Mouse (Mus musculus): Measurements from ENCODE around the gene St6galnac3.
A peak's percentile ranks its signal among the peaks of the same experiment; 100 is the strongest.
"Not testable (repeated sequence)": the region's sequence is repeated elsewhere in the genome, so short reads cannot be mapped to it uniquely, and the experiment has no call there.

The St6galnac3 gene

DNA sequence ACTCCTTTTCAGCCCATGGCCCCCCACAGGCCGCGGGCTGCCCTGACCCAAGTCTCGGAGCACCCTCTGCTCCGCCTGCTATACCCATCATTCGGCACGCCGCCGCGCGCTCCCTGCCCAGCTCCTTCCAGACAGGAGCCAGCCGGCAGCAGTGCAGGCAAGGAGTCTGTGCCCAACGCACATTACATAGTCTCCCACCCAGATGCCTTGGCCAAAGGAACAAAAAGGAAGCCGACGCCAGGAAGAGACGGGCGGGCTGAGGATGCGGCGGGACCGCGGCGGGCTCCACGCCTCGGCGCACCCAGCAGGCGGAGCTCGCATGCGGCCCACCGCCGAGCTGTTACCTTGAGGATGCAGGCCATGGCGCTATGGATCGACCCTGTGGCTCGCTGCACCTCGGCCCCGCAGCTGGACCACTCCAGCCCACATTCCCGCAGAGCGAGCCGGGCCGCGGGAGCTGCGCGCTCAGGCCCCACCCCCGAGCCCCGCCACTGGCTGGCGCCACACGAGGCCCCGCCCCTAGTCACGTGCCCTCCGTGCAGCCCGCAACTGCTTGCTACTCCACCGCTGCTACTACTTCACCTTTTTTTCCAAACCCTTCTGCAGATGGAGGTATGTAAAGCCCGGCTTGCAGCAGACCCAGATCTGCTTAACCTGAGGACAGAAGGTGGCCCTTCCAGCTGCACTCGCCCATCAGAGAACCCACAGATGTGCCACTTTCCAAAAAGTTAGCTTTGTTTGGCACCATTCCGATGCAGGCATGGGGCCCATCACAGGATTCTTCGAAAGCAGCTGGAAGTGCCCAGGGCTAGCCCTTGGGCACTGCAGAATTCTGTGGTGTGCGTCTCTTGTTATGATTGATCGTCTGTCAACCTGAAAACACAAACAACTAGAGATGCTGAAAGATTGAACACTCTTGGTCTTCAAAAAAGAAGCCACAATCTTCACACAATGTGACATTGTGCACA, at the start of gene St6galnac3:
TSS of gene St6galnac3 (minus strand) at position 474 of the 968 bp plus-strand sequence.
- peak in 1 of 2 experiments; percentile 37 for DNase-seq (ENCODE audit: low read depth in 1 of 2, low spot score in 2 of 2)

DNA sequence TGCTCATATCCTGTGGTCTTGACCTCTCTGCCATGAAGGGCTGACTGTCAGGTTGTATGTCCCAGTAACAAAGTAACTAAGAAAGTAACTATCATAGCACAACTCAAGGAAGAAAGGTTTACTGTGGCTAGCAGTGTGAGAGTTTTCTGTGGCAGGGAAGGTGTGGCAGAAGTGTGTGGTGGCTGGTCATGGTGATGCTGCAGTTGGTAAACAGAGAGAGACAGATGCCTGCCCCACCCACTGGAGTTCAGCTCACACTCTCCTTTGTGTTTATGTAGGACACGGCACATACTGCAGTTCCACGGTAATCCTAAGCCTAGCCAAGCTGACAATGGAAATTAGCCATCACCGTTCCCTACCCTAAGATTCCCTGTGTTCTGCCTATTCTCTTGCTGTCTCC, 49.6 kb upstream of the St6galnac3 start:
- no peak for DNase-seq (ENCODE audit: low read depth in 1 of 2, low spot score in 2 of 2)

DNA sequence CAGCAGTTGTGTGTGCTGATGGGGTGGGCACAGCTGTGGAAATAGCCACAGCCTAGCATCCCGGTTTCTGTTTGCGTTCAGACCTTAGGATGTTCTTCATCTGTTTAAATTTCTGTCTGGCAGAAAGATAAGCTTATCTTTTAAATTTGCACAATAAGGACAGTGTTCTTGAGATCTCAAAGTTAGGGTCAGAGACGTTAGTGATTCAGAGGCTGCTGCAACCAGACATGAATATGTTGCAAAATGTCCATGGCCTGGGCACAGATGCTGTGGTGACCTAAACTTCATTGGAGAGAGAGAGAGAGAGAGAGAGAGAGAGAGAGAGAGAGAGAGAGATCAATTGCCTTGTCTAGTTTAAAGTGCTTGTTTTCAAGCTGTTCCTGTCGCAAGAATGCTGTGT, 46.5 kb upstream of the St6galnac3 start:
- DNase-seq (ENCODE audit: low read depth in 1 of 2, low spot score in 2 of 2): no peak

DNA sequence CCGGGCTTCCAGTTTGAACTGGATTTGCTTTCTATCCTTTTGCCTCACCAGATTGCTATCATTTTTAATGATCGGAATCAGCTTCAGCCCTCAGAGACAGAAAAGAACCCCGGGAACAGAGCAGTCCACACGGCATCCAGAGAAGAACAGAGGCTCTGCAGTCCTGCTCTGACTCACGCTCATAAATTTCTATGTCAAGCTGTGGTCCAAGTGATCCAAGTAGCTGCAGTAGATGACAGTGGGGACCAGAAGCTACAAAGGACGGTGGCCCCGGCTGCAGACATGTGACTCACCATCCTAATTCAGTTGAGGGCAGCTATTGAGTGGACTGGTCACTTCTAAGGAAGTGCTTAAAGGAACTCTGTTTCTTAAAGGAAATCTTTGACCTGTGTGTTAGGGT, 45.6 kb upstream of the St6galnac3 start:
- no peak for DNase-seq (ENCODE audit: low read depth in 1 of 2, low spot score in 2 of 2)

DNA sequence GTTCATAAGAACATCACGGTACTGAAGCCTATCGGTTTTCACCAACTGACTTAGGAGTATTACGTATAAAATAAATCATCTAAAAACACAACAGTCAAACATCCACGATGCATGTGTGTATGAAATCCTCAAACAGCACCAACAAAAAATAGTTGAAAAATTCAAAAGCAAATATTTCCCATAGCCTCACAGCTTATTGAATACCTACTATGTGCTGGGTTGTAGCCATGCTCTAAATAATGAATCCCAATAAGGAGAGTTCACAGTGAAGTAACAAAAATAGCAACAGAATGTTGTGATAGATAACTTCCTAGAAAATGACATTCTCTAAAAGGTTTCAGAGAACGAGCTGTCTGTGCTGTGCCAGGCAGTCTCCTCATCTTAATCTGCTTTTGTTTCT, 44.2 kb upstream of the St6galnac3 start:
- no peak for DNase-seq (ENCODE audit: low read depth in 1 of 2, low spot score in 2 of 2)

DNA sequence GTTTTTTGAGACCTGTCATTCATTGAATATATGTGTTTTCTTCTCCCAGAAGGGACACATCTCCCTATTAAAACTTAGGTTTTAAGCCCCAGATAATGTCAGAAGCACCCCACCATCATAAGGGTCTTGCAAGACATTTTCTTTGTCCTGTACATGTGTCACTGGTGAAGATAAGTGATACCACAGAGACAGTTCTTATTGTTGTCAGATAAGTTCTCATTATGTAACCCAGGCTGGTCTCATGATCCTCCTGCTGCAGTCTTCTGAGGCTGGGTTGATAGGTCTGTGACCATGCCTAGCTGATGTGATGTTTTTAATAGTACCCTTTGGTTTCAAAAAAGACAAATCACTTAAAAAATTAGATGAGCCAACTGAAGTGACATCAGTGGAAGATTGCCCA, 40.2 kb upstream of the St6galnac3 start:
- DNase-seq (ENCODE audit: low read depth in 1 of 2, low spot score in 2 of 2): no peak

DNA sequence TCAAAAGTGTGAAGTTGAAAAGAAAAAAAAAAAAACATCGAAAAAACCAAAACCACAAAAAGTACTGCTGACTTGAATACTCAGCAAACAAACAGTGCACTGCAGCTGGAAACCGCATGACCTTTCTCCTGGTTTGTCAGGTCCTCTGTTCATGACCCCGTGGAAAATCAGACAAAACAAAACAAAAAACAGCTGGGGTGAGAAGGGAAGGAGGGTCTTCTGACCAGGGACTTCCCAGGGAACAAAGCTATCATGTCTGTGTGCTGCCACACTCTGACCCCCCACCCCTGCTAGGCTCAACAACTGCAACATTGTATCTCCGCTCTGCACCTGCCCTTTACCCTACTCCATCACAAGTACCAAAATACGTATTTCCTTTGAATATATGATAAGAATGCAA, 39.8 kb upstream of the St6galnac3 start:
- DNase-seq (ENCODE audit: low read depth in 1 of 2, low spot score in 2 of 2): no peak

DNA sequence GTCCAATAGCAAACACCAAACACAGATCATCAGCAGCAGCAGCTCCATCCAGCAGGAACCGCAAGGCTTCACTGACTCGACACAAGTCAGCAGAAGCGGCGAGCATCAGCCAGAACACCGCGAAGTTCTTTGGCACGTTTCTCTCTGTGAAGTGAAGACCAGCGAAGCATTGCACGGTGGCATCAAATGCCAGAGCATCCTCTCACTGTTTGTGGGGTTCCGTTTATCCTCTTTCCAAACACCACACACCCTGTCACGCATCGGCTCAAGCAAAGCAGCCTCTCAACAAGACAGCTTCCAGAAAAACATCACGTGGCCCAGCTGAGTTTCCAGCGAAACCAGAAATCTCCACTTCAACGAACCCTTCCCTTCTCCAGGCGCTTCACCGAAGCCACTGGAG, 36.2 kb upstream of the St6galnac3 start:
- DNase-seq (ENCODE audit: low read depth in 1 of 2, low spot score in 2 of 2): no peak

DNA sequence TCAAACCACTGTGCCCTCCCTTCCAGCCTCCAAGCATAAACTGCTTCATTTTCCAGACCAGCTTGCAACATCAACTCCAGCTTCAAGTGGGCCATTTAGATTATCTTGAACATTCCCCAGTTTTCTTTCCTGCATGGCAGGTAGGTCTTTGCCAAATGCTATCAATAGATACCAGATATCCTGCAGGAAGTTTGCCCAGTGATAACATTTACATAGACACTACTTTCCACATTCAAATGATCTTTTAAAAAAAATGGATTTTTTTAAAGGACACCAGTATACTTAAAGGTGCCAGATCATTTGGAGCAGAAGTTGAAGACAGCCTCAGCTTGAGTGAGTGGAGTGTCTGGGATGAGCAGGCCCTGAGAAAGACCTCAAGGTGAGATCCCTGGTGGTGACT, 34.3 kb upstream of the St6galnac3 start:
- no peak for DNase-seq (ENCODE audit: low read depth in 1 of 2, low spot score in 2 of 2)

DNA sequence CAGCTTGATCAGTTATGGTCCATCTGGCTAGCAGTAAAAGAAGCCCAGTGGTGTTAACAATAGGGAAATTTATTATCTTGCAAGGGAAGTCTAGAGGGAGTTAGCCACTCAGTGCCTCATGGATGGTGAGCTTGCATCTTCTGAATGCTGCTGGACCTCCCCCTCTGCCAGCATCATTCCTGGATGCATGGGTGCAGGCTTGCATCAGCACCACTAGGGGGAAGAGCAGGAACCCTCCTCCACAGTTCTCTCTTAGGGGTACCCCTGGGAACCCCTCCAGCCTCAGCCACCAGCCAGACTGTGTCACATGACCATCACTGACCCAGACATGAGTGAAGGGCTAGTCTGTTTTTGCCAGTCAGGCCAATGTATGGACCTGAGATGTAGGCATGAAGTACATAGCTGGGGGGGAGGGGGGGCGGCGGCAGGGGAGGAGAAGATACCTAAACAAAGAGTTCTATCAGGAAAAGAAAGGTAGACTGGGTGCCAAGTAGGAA, 31.6 kb upstream of the St6galnac3 start:
- no peak for DNase-seq (ENCODE audit: low read depth in 1 of 2, low spot score in 2 of 2)

DNA sequence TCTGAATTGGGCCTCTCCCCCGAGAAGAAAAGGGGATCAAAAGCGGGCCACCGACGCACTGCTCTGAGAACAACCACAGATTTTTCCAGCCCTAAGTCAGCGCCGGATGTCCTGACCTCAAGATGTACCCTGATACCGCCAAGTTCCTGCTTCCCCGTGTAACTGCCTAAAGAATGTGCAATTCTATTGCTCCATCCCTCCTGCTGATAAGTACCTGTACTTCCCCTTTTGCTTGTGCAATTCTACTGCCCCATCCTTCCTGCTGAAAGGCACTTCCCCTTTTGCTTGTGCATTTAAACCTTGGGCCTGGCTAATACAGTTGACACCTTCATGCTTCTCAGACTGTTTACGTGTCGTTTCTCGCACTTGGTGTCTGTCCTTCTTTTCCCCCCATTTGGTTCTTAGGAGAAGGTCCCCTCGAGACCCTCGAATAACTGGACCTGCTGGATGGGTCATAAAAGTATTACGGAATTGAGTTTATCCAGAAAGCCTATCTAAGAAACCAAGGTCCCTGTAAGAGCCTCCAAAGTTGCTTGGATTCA, 30.9 kb upstream of the St6galnac3 start:
- DNase-seq (ENCODE audit: low read depth in 1 of 2, low spot score in 2 of 2): not testable (repeated sequence)

DNA sequence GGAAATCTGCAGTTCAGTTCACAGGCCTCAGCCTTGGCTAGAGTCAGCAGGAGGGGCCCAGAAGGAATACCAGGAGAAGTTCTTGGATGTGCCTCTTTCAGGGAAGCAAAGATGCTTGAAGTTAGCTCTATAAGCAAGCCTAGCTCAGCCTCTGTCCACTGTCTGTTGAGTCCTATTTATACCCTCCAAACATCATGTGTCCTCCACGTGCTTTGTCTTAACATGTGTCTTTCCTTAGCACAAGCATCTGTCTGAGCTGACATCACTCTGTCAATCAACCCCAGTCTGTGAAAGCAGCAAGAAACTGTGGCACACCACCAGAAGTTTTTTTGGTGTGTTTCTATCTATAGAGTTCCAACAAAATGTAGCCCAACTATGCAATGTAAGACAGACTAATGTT, 26.5 kb upstream of the St6galnac3 start:
- no peak for DNase-seq (ENCODE audit: low read depth in 1 of 2, low spot score in 2 of 2)

DNA sequence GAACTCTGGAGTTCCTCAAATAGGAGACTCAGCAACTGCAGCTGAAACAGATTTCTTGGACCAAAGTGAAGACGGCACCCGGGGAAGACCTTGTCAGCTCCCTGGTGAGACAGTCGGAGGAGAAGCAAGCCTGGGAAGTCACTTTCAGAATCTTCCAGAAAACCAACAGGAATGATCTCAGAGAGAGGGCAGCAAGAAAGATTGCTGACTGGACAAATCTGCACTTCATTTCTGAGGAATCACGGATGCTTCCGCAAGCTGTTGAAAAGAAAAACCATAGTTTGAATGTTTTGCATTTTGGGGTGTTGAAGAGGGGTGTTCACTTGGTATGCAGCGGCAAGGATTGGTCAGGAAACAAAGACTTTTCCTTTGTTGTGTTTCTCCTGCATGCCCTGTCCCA, 24.4 kb upstream of the St6galnac3 start:
- DNase-seq (ENCODE audit: low read depth in 1 of 2, low spot score in 2 of 2): no peak

DNA sequence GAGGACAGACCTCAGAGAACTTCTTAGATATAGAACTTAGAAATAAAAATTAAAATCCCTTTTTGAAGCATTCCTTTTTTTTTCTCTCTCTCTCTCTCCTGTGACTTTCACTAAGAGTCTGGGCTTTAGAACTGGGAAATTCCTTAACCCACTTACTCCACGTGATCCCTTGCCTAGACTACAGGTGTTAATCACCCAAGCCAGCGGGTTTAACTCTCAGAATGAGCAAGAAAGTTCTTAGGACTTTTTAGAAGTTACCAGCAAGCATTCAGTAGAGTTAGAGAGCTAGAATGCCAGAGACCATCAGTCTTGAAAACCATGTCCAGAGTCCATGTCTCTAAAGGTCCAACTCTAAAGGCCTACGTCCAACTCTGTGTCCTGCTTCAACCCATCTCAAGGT, 23.3 kb upstream of the St6galnac3 start:
- DNase-seq (ENCODE audit: low read depth in 1 of 2, low spot score in 2 of 2): no peak

DNA sequence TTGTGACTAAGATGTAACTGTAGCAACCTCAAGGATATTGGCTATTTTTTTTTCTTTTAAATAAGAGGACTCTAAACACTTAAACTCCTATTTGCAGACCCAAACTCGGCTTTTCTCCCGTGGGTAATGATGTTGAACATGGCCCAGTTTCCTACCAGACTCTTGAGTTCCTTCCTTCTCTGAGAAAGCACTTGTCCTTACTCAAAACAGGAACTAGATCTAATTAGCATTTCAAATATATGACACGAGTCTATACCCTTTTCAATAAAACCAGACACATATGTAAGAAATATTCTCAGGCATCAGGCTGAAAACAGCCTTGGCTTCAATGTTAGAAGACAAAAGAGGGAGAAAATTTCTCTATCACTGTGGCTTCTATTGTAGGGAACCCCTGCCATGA, 20.1 kb upstream of the St6galnac3 start:
- DNase-seq (ENCODE audit: low read depth in 1 of 2, low spot score in 2 of 2): no peak

DNA sequence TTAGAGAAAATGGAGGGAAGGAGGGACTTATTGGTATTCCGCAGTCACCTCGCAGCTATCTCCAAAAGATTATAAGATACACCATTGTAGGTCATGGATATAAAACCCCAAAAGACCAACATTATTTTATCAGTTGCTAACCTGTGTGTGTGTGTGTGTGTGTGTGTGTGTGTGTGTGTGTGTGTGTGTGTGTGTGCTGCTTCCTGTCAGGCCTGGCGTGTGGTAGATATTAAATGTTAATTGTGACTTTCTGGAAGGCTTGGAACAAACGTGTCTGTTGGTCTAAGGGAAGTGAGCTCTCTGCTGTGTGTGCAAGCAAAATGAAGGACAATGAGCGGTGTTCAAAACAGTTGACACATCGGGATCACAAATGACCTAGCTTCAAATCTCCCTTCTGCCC, 19.5 kb upstream of the St6galnac3 start:
- no peak for DNase-seq (ENCODE audit: low read depth in 1 of 2, low spot score in 2 of 2)

DNA sequence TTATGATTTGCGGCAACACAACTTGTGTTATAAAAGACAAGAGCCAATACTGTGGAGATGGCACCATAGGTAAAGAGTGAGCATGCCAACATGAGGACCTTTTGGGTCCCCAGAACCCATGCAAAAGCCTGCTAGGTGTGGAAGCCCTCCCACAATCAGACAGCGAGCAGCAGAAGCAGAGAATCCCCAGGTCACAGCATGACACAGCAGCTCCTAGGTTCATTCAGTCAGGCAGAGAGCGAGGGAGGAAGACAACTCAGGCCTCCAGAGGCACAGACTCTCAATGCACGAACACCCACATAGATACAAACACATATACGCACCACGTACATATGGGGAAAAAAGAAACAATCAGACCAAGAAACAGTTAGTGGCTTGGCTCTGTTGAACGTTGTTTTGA, 16.8 kb upstream of the St6galnac3 start:
- no peak for DNase-seq (ENCODE audit: low read depth in 1 of 2, low spot score in 2 of 2)

DNA sequence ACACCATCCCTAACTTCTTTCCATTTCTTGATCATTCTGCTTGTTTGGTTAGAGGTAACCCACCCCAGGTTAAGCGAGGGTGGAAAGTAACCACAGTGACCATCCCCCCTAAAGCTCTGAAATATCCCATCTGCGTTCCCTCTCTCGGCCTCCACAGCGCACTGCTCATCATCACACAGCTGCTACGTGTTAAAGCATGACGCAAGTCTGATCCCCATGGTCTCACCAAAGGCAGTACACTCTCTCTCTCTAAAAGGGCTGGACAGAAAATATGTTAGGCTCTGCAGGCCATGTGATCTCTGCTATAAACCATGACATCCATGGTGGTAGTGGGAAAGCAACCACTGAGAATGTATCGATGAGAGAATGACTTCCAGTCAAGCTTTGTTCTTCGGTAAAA, 14.4 kb upstream of the St6galnac3 start:
- no peak for DNase-seq (ENCODE audit: low read depth in 1 of 2, low spot score in 2 of 2)

DNA sequence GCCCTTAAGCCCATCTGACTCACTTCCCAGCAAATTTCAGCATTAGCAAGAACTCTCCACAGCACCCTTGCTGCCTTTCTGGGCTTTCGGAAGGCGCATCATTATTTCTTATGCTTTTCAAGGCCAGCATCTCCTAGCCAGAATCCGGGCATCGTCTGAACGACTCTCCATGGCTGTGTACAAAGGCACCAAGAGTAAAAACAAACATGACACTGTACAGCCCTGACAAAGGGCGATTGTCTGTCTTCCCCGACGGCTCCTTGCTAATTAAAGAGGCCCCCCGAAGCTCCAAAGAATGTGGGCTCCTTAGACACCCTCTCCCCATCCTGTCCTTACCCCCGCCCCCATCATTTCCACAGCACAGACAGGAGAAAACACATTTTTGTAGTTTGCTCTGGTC, 13.4 kb upstream of the St6galnac3 start:
- no peak for DNase-seq (ENCODE audit: low read depth in 1 of 2, low spot score in 2 of 2)

DNA sequence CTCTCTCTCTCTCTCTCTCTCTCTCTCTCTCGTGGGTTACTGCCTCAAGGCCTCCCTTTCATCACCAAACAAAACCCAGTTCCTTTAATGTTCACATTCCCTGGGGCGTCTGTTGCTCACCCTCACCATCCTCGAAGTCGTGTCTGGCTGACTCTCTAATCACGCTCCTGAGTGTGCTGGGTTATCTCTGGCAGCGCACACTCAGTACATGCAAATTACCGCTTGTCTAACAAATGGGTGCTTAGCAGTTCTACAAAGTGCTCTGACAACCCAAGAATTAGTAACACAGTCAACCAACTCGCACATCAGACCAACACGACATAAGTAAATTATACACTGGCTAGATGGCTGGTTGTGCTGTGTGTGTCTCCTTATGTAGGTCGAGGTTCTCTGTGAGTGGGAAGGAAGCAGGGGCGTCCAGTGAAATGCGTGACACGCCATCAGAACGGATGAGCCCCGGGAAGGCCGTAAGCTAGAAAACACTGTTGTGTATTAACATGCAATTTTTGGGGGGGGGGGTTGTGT, 11.8 kb upstream of the St6galnac3 start:
- DNase-seq (ENCODE audit: low read depth in 1 of 2, low spot score in 2 of 2): no peak

DNA sequence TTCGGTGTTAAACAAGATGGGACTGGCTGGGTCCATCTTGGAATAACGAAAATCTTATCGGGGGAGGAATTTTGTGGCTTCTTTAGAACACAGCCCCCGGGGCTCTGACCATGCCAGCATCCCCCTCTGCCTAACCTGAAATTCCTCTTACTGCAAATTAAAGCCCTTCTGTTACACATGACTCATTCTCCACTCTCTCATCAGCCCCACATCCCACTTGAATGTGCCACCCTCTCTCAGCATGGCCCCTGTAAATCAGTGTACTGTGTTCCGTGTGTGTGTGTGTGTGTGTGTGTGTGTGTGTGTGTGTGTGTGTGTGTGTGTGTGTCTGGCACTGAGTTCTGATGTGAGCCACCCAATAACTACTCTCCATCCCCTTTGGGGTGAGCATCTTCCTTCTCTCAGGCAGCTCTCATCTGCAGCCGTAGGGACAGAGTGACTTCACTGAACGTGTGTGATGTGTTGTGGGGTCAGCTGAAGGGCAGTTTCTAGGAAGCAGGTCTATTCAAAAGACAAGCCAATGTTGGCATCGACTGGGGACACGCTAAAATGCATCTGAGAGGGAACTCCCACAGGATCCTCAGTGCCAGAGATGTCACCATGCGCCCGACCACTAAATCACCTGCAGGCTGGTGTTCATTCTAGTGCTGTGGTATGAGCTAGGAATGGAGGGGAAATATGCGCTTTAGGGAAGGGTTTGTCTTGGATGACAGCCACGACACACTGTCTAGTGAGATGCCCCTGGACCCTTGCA, 11.0 kb upstream of the St6galnac3 start:
- DNase-seq (ENCODE audit: low read depth in 1 of 2, low spot score in 2 of 2): no peak

DNA sequence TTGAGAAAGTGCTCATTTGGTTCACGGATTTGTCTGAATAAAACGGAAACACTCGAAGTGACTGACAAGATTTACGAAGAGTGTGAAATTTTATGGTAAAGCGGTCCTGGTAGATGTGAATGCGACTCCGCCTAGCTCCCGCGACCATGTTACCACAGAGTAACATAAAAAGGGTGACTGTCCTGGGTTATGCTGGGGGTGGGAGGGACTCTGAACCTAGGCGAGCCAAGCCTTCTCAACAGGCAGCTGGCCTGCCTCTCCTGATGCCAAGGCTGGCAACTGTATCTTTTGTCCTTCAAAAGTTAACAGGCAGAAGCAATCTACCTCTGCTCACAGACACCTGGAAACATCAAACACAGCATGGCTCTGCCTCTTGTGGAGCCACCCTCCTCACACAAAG, 9.8 kb upstream of the St6galnac3 start:
- DNase-seq (ENCODE audit: low read depth in 1 of 2, low spot score in 2 of 2): no peak

Data from monocyte, adult 2 months (primary cell).